Mouse (Mus musculus) embryonic facial prominence, embryonic 12.5 days (tissue): ENCODE measurements at regions not wholly inside any gene's neighbourhood (a gene's known extent, or its start where the extent isn't known, plus 50 kb on each side); places are given as distances from the start of the nearest gene placed in this dataset.

Experiments
- ATAC-seq: fragments of 200-750 bp; cut with Nextera tagmentation; 2 replicates; pipeline ENCODE4 v1.8.0; 2017; ENCODE audit not compliant: insufficient number of reproducible peaks, insufficient read depth, low FRiP score, low TSS enrichment
- H3K27ac ChIP-seq: fragments of 300-500 bp; sonication (generic); 2 replicates; pipeline ENCODE4 v1.5.1; 2016; ENCODE audit warnings: mild to moderate bottlenecking
- H3K27me3 ChIP-seq: fragments of 300-500 bp; sonication (generic); 2 replicates; pipeline ENCODE4 v1.6.1; 2016; ENCODE audit warnings: mild to moderate bottlenecking, moderate library complexity
- H3K36me3 ChIP-seq: fragments of 300-500 bp; sonication (generic); 2 replicates; pipeline ENCODE4 v1.6.1; 2016; ENCODE audit warnings: mild to moderate bottlenecking
- H3K4me1 ChIP-seq: fragments of 300-500 bp; sonication (generic); 2 replicates; pipeline ENCODE4 v1.6.1; 2016
- H3K4me2 ChIP-seq: fragments of 300-500 bp; sonication (generic); replicated peaks from 2 replicates; pipeline ENCODE4 v1.6.1; 2016; ENCODE audit warnings: mild to moderate bottlenecking, moderate library complexity
- H3K4me3 ChIP-seq: fragments of 300-500 bp; sonication (generic); 2 replicates; pipeline ENCODE4 v1.5.1; 2016; ENCODE audit warnings: mild to moderate bottlenecking
- H3K9ac ChIP-seq: fragments of 300-500 bp; sonication (generic); 2 replicates; pipeline ENCODE4 v1.6.1; 2016; ENCODE audit warnings: mild to moderate bottlenecking, moderate library complexity
- H3K9me3 ChIP-seq: fragments of 300-500 bp; sonication (generic); 2 replicates; pipeline ENCODE4 v1.6.1; 2016; ENCODE audit warnings: mild to moderate bottlenecking, moderate library complexity
- WGBS: fragments of 180-500 bp; shearing (Covaris S2); methylation state at CpG from one replicate; pipeline ENCODE4 v1.1.7; 2016; 5-methylcytosine and 5-hydroxymethylcytosine counted together

GRCm38 (mm10) chr7:40776220-40776619 is 121.9 kb upstream of the Vstm2b start:
- H3K27me3 ChIP-seq: no peaks in the 10 kb centered on the region
- H3K27ac ChIP-seq: peak overlapping the region; percentile 65; the same call in 1 of the 2 replicates
- no peaks in the 10 kb centered on the region for H3K9me3 ChIP-seq
- H3K4me3 ChIP-seq: no peak overlapping the region
- peak overlapping the region; percentile 11 for H3K4me2 ChIP-seq
- WGBS: 5% methylated on average over 4 of the region's 4 CpGs
- no peak overlapping the region for H3K9ac ChIP-seq
- peaks cover 16% of the 10 kb centered on the region for H3K4me1 ChIP-seq
- no peaks in the 10 kb centered on the region for H3K36me3 ChIP-seq
- peak; percentile 79; the same call in 1 of the 2 replicates for ATAC-seq

GRCm38 (mm10) chr7:40784906-40785305 is 113.2 kb upstream of the Vstm2b start:
- H3K9ac ChIP-seq: no peak overlapping the region
- no peak for ATAC-seq
- H3K27me3 ChIP-seq: no peaks in the 10 kb centered on the region
- no peaks in the 10 kb centered on the region for H3K36me3 ChIP-seq
- no peaks in the 10 kb centered on the region for H3K9me3 ChIP-seq
- no peak overlapping the region for H3K4me3 ChIP-seq
- WGBS: 80% methylated on average over 1 of the region's 1 CpGs
- H3K4me2 ChIP-seq: no peak overlapping the region
- no peaks in the 10 kb centered on the region for H3K4me1 ChIP-seq
- H3K27ac ChIP-seq: no peak overlapping the region

- no peak for ATAC-seq
- no peaks in the 10 kb centered on the region for H3K36me3 ChIP-seq
Measured at GRCm38 (mm10) chr7:40786758-40787157, 111.4 kb upstream of the Vstm2b start.

GRCm38 (mm10) chr7:40788486-40788885 is 109.6 kb upstream of the Vstm2b start:
- no peak overlapping the region for H3K4me2 ChIP-seq
- H3K9me3 ChIP-seq: no peaks in the 10 kb centered on the region
- no peak overlapping the region for H3K9ac ChIP-seq
- ATAC-seq: no peak
- no peak overlapping the region for H3K4me3 ChIP-seq
- no peaks in the 10 kb centered on the region for H3K27me3 ChIP-seq
- H3K4me1 ChIP-seq: no peaks in the 10 kb centered on the region
- H3K27ac ChIP-seq: no peak overlapping the region
- H3K36me3 ChIP-seq: no peaks in the 10 kb centered on the region
- WGBS: 89% methylated on average over 2 of the region's 2 CpGs

More at GRCm38 (mm10) chr7:40786758-40787157, 111.4 kb upstream of the Vstm2b start:
- H3K27me3 ChIP-seq: no peaks in the 10 kb centered on the region
- H3K4me1 ChIP-seq: no peaks in the 10 kb centered on the region
- H3K4me3 ChIP-seq: no peak overlapping the region
- 76% methylated on average over 2 of the region's 2 CpGs for WGBS
- no peak overlapping the region for H3K27ac ChIP-seq
- H3K4me2 ChIP-seq: no peak overlapping the region
- no peaks in the 10 kb centered on the region for H3K9me3 ChIP-seq
- H3K9ac ChIP-seq: no peak overlapping the region

- H3K36me3 ChIP-seq: no peaks in the 10 kb centered on the region
- ATAC-seq: no peak
- no peak overlapping the region for H3K9ac ChIP-seq
- no peaks in the 10 kb centered on the region for H3K4me1 ChIP-seq
- no peak overlapping the region for H3K27ac ChIP-seq
- no peaks in the 10 kb centered on the region for H3K27me3 ChIP-seq
- 80% methylated on average over 11 of the region's 11 CpGs for WGBS
- no peaks in the 10 kb centered on the region for H3K9me3 ChIP-seq
- no peak overlapping the region for H3K4me2 ChIP-seq
- no peak overlapping the region for H3K4me3 ChIP-seq
Measured at GRCm38 (mm10) chr7:40794458-40795207, 103.5 kb upstream of the Vstm2b start.

GRCm38 (mm10) chr7:40799794-40800193 is 98.3 kb upstream of the Vstm2b start:
- WGBS: 73% methylated on average over 7 of the region's 7 CpGs
- ATAC-seq: no peak
- Histone ChIP-seq H3K4me2 (no peak overlapping the region), H3K36me3 (no peaks in the 10 kb centered on the region), H3K27me3 (no peaks in the 10 kb centered on the region), H3K4me1 (0 out of 2 replicates have a peak, but pooled peaks cover 2% of the 10 kb centered on the region), H3K4me3 (no peak overlapping the region), H3K9me3 (no peaks in the 10 kb centered on the region), H3K27ac (no peak overlapping the region), H3K9ac (no peak overlapping the region)

- Histone ChIP-seq H3K9ac (no peak overlapping the region), H3K27me3 (no peaks in the 10 kb centered on the region), H3K27ac (no peak overlapping the region), H3K4me3 (no peak overlapping the region), H3K4me1 (0 out of 2 replicates have a peak, but pooled peaks cover 6% of the 10 kb centered on the region), H3K9me3 (no peaks in the 10 kb centered on the region), H3K4me2 (no peak overlapping the region), H3K36me3 (no peaks in the 10 kb centered on the region)
- 60% methylated on average over 2 of the region's 2 CpGs for WGBS
- ATAC-seq: no peak
Measured at GRCm38 (mm10) chr7:40801291-40801690, 96.8 kb upstream of the Vstm2b start.

GRCm38 (mm10) chr7:40805211-40805610 is 92.9 kb upstream of the Vstm2b start:
- Histone ChIP-seq H3K27me3 (no peaks in the 10 kb centered on the region), H3K9ac (no peak overlapping the region), H3K9me3 (no peaks in the 10 kb centered on the region), H3K36me3 (no peaks in the 10 kb centered on the region), H3K4me3 (no peak overlapping the region), H3K27ac (no peak overlapping the region), H3K4me1 (0 out of 2 replicates have a peak, but pooled peaks cover 6% of the 10 kb centered on the region), H3K4me2 (no peak overlapping the region)
- 16% methylated on average over 2 of the region's 2 CpGs for WGBS
- ATAC-seq: no peak

- no peaks in the 10 kb centered on the region for H3K9me3 ChIP-seq
- no peak overlapping the region for H3K4me3 ChIP-seq
- H3K4me2 ChIP-seq: no peak overlapping the region
- no peak for ATAC-seq
- 0 out of 2 replicates have a peak, but pooled peaks cover 6% of the 10 kb centered on the region for H3K4me1 ChIP-seq
- no peaks in the 10 kb centered on the region for H3K27me3 ChIP-seq
- H3K27ac ChIP-seq: no peak overlapping the region
- H3K9ac ChIP-seq: no peak overlapping the region
- H3K36me3 ChIP-seq: no peaks in the 10 kb centered on the region
- WGBS: 80% methylated on average over 4 of the region's 4 CpGs
Measured at GRCm38 (mm10) chr7:40805866-40806265, 92.3 kb upstream of the Vstm2b start.

- no peak for ATAC-seq
- 77% methylated on average over 4 of the region's 4 CpGs for WGBS
- no peaks in the 10 kb centered on the region for H3K4me1 ChIP-seq
- no peak overlapping the region for H3K4me2 ChIP-seq
- no peaks in the 10 kb centered on the region for H3K9me3 ChIP-seq
- H3K27ac ChIP-seq: no peak overlapping the region
- H3K36me3 ChIP-seq: no peaks in the 10 kb centered on the region
- H3K4me3 ChIP-seq: no peak overlapping the region
- H3K27me3 ChIP-seq: no peaks in the 10 kb centered on the region
- H3K9ac ChIP-seq: no peak overlapping the region
Measured at GRCm38 (mm10) chr7:40812952-40813351, 85.2 kb upstream of the Vstm2b start.

GRCm38 (mm10) chr7:40825141-40825742 is 72.9 kb upstream of the Vstm2b start:
- no peak overlapping the region for H3K4me3 ChIP-seq
- no peaks in the 10 kb centered on the region for H3K27me3 ChIP-seq
- no peaks in the 10 kb centered on the region for H3K36me3 ChIP-seq
- H3K27ac ChIP-seq: no peak overlapping the region
- ATAC-seq: no peak
- H3K9me3 ChIP-seq: no peaks in the 10 kb centered on the region
- WGBS: 81% methylated on average over 7 of the region's 7 CpGs
- no peaks in the 10 kb centered on the region for H3K4me1 ChIP-seq
- no peak overlapping the region for H3K4me2 ChIP-seq
- no peak overlapping the region for H3K9ac ChIP-seq

GRCm38 (mm10) chr7:40829526-40829925 is 68.6 kb upstream of the Vstm2b start:
- Histone ChIP-seq H3K4me3 (no peak overlapping the region), H3K9me3 (0 out of 2 replicates have a peak, but pooled peaks cover 3% of the 10 kb centered on the region), H3K27me3 (no peaks in the 10 kb centered on the region), H3K36me3 (no peaks in the 10 kb centered on the region), H3K4me1 (no peaks in the 10 kb centered on the region), H3K27ac (no peak overlapping the region), H3K4me2 (no peak overlapping the region), H3K9ac (no peak overlapping the region)
- ATAC-seq: no peak
- 74% methylated on average over 5 of the region's 5 CpGs for WGBS
